Mouse (Mus musculus) E14TG2a.4 (cell line): ENCODE measurements around the gene Uqcc3.
"Not testable (repeated sequence)": the region's sequence is repeated elsewhere in the genome, so short reads cannot be mapped to it uniquely, and the experiment has no call there.

Source experiments
- H3K27me3 ChIP-seq: 2 replicates; pipeline ENCODE4 v1.6.1; 2014; ENCODE audit warnings: low read length, control low read depth; ENCODE audit not compliant: insufficient read depth
- H3K36me3 ChIP-seq: 2 replicates; pipeline ENCODE4 v1.6.1; 2014; ENCODE audit warnings: low read length, control low read depth; ENCODE audit not compliant: insufficient read depth
- H3K4me1 ChIP-seq: replicated peaks from 2 replicates; pipeline ENCODE4 v1.6.1; 2014; ENCODE audit warnings: low read depth, low read length, control low read depth
- H3K4me3 ChIP-seq: replicated peaks from 2 replicates; pipeline ENCODE4 v1.5.1; 2014; ENCODE audit warnings: mild to moderate bottlenecking, low read length
- H3K9me3 ChIP-seq: 2 replicates; pipeline ENCODE4 v1.6.1; 2014; ENCODE audit warnings: low read length, control low read depth
- CTCF ChIP-seq: conservative IDR thresholded peaks from 2 replicates; pipeline ENCODE4 v1.5.1; 2014; ENCODE audit warnings: low read length
- NANOG ChIP-seq: IDR thresholded peaks from 2 replicates; pipeline ENCODE4 v1.6.1; 2014; ENCODE audit warnings: borderline replicate concordance, low read length, mixed read lengths
- POU5F1 ChIP-seq: IDR thresholded peaks from 2 replicates; pipeline ENCODE4 v1.6.1; 2014; ENCODE audit warnings: low read length, borderline replicate concordance

The Uqcc3 gene

GRCm38 (mm10) chr19:8898576-8898975 lies 17.9 kb upstream of the Uqcc3 start:
- Histone ChIP-seq H3K4me3 (peak overlapping the region; percentile 100), H3K4me1 (peaks cover 65% of the 10 kb centered on the region), H3K27me3 (no peaks in the 10 kb centered on the region), H3K36me3 (peaks cover 79% of the 10 kb centered on the region), H3K9me3 (no peaks in the 10 kb centered on the region)
- no peak for TF ChIP-seq POU5F1
- TF ChIP-seq CTCF: no peak
- TF ChIP-seq NANOG: no peak

DNA sequence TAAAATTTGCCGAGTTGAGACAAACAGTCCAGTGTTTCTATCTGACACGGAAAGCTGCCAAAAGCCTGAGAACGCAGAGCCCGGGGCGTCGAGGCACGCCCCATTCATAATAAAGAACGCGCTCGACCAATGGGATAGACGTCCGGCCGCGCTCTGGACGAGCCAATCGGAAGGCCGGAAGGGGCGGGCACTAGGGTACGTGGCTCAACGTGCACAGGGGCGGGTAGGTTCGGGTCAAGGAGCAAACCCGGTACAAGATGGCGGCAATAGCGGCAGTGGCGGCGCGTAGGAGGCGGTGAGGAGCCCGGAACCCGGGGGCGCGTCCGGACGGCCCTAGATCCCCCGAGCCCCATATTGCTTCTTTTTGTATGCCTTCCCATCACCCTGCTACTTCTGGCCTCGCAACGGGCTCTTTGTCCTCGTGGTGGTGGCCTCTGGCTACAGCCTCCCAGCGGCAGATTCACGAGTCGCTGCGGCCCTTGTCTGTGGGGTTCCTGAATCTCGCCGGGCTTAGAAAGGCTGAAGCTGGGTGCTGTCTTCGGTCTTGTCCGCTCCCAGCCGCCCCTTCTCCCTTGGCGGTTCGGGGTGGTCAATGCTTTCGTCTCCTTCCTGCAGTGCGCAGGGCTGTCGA lies 17.3 kb upstream of the Uqcc3 start, which contains the start of gene Ganab:
Gene Ganab, plus strand, starts transcription at position 207 of the 631 bp plus-strand sequence.
- no peaks in the 10 kb centered on the region for H3K27me3 ChIP-seq
- peak within 1 kb of the TSS; percentile 100 for H3K4me3 ChIP-seq
- TF ChIP-seq NANOG (no peak), POU5F1 (no peak), CTCF (no peak)
- H3K9me3 ChIP-seq: no peaks in the 10 kb centered on the region
- peaks cover 68% of the 10 kb centered on the region for H3K4me1 ChIP-seq
- H3K36me3 ChIP-seq: peaks cover 73% of the 10 kb centered on the region

GRCm38 (mm10) chr19:8897211-8897864 lies 16.6 kb upstream of the Uqcc3 start:
- Histone ChIP-seq H3K4me3 (peak overlapping the region; percentile 100), H3K36me3 (peaks cover 66% of the 10 kb centered on the region), H3K4me1 (peaks cover 68% of the 10 kb centered on the region)
- H3K27me3 ChIP-seq, H3K9me3 ChIP-seq: not testable (repeated sequence)

GRCm38 (mm10) chr19:8896231-8896630 lies 15.5 kb upstream of the Uqcc3 start:
- Histone ChIP-seq H3K36me3 (peaks cover 66% of the 10 kb centered on the region), H3K4me3 (peak overlapping the region; percentile 100), H3K4me1 (peaks cover 75% of the 10 kb centered on the region)
- H3K9me3 ChIP-seq, H3K27me3 ChIP-seq: not testable (repeated sequence)

DNA sequence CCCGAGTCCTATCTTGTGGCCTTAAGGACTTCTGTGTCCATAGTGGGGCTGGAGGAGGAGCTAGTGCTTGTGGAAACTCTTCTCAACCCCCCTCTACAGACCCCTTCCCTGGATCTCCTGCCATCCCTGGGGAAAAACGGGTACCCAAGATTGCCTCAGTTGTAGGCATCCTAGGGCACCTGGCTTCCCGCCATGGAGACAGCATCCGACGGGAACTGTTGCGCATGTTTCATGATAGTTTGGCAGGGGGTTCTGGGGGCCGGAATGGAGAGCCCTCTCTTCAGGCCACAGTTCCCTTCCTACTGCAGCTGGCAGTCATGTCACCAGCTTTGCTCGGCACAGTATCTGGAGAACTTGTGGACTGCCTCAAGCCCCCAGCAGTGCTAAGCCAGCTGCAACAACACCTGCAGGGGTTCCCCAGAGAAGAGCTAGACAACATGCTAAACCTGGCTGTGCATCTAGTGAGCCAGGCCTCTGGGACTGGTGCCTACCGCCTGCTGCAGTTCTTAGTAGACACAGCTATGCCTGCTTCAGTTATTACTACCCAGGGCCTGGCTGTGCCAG lies 14.8 kb upstream of the Uqcc3 start:
- no peaks in the 10 kb centered on the region for H3K27me3 ChIP-seq
- peaks cover 66% of the 10 kb centered on the region for H3K36me3 ChIP-seq
- H3K4me1 ChIP-seq: peaks cover 78% of the 10 kb centered on the region
- H3K4me3 ChIP-seq: peak overlapping the region; percentile 100
- no peak for TF ChIP-seq NANOG
- no peak for TF ChIP-seq POU5F1
- no peak for TF ChIP-seq CTCF
- H3K9me3 ChIP-seq: no peaks in the 10 kb centered on the region

GRCm38 (mm10) chr19:8892829-8893766 lies 12.4 kb upstream of the Uqcc3 start, which contains the start of gene Ints5:
Gene Ints5, plus strand, starts transcription at chr19:8893005.
- Histone ChIP-seq H3K36me3 (peaks cover 62% of the 10 kb centered on the region), H3K27me3 (no peaks in the 10 kb centered on the region), H3K4me3 (peak within 1 kb of the TSS; percentile 99), H3K4me1 (peaks cover 69% of the 10 kb centered on the region), H3K9me3 (no peaks in the 10 kb centered on the region)
- TF ChIP-seq CTCF (no peak), NANOG (no peak), POU5F1 (no peak)

- peaks cover 57% of the 10 kb centered on the region for H3K4me1 ChIP-seq
- TF ChIP-seq POU5F1: no peak
- no peak for TF ChIP-seq CTCF
- no peak for TF ChIP-seq NANOG
- peak within 1 kb of the TSS; percentile 90 for H3K4me3 ChIP-seq
- H3K9me3 ChIP-seq: no peaks in the 10 kb centered on the region
- H3K36me3 ChIP-seq: peaks cover 41% of the 10 kb centered on the region
- no peaks in the 10 kb centered on the region for H3K27me3 ChIP-seq
Observed at GRCm38 (mm10) chr19:8888511-8889385, 8.0 kb upstream of the Uqcc3 start, which contains the start of the genes 1810009A15Rik and Gm49416. Gene 1810009A15Rik, plus strand, starts transcription at chr19:8888853. Gene Gm49416, plus strand, starts transcription at chr19:8888926.
